Mouse (Mus musculus) cortical plate, adult 2 months (tissue): ENCODE measurements around the gene Gabbr2.

Experiments
- CTCF ChIP-seq: fragments of 200-500 bp; IDR thresholded peaks from 2 replicates; pipeline ENCODE4 v1.5.1; 2011; ENCODE audit warnings: mild to moderate bottlenecking, control low read depth, low read length; ENCODE audit not compliant: insufficient read depth; ENCODE audit errors: extremely low read depth
- POLR2A ChIP-seq: fragments of 200-500 bp; IDR thresholded peaks from 2 replicates; pipeline ENCODE4 v1.6.1; 2011; ENCODE audit warnings: mild to moderate bottlenecking, low read length, control low read depth; ENCODE audit not compliant: insufficient read depth; ENCODE audit errors: extremely low read depth

DNA sequence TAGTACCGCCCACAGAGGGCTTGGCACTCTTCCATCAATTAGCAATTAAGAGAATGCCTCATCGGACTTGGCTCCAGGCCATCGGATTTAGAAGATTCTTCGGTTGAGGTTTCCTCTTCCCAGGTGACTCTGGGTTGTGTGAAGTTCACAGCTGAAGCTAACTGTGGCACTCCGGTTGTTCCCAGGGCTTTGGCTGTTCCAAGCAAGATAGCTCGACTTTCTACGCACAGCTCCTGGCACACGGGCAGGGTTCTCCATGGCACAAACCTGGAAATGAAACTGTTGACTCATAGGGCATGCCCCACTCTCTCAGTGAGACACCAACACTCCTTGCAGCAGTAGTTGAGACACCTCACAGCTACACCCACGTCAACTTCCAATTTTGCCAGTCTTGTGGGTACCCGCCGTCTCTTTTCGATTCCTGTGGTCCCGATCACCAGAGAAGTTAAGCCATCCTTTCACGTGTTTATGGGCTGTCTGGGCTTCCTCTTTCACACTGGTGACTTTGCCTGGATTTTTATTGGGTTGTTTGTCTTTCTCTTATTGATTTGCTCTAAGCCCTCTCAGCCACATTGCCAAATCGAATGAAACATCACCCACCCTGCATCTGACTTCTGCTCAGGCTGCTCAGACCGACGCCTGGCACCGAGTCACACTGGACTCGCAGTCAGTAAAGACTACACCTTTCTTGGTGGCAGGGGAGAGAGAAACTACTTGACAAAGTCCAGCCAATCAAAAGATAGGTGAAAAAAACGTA, 105.9 kb downstream of the Gabbr2 start:
- TF ChIP-seq POLR2A: no peak
- no peak for TF ChIP-seq CTCF
